Mouse (Mus musculus) lung, embryonic 16.5 days (tissue): ENCODE results near the gene Chil4. TPM values are rescaled to one million over a fixed set of nuclear protein-coding genes. Genes with fewer than 3 reads are reported as not detected.
"Not testable (repeated sequence)": the region's sequence is repeated elsewhere in the genome, so short reads cannot be mapped to it uniquely, and the experiment has no call there.

Experiments
- ATAC-seq: fragments of 200-750 bp; cut with Nextera tagmentation; 2 replicates; pipeline ENCODE4 v1.8.0; 2017; ENCODE audit warnings: low read depth, mild to moderate bottlenecking, moderate library complexity
- H3K27ac ChIP-seq: fragments of 300-500 bp; sonication (generic); 2 replicates; pipeline ENCODE4 v1.5.1; 2014; ENCODE audit warnings: mild to moderate bottlenecking, control low read depth, low read length
- H3K27me3 ChIP-seq: fragments of 300-500 bp; sonication (generic); 2 replicates; pipeline ENCODE4 v1.6.1; 2014; ENCODE audit warnings: low read depth, low read length, mixed read lengths; ENCODE audit not compliant: control insufficient read depth, insufficient read depth
- H3K36me3 ChIP-seq: fragments of 300-500 bp; sonication (generic); 2 replicates; pipeline ENCODE4 v1.6.1; 2014; ENCODE audit warnings: low read length; ENCODE audit not compliant: control insufficient read depth, insufficient read depth
- H3K4me1 ChIP-seq: fragments of 300-500 bp; sonication (generic); replicated peaks from 2 replicates; pipeline ENCODE4 v1.6.1; 2014; ENCODE audit warnings: low read length, mixed read lengths; ENCODE audit not compliant: control insufficient read depth, insufficient read depth
- H3K4me2 ChIP-seq: fragments of 300-500 bp; sonication (generic); 2 replicates; pipeline ENCODE4 v1.6.1; 2014; ENCODE audit warnings: low read depth, low read length, control low read depth
- H3K4me3 ChIP-seq: fragments of 300-500 bp; sonication (generic); 2 replicates; pipeline ENCODE4 v1.5.1; 2014; ENCODE audit warnings: mild to moderate bottlenecking, low read length, control low read depth
- H3K9ac ChIP-seq: fragments of 300-500 bp; sonication (generic); 2 replicates; pipeline ENCODE4 v1.6.1; 2014; ENCODE audit warnings: low read length, control low read depth
- H3K9me3 ChIP-seq: fragments of 300-500 bp; sonication (generic); 2 replicates; pipeline ENCODE4 v1.6.1; 2016; ENCODE audit warnings: low read length; ENCODE audit not compliant: control insufficient read depth
- WGBS: fragments of 180-500 bp; shearing (Covaris S2); extraction: QIAGEN DNeasy Blood & Tissue Kit; methylation state at CpG from one replicate; pipeline ENCODE4 v1.1.7; 2014; 5-methylcytosine and 5-hydroxymethylcytosine counted together
- polyA plus RNA-seq: library from polyadenylated mRNA; unstranded; fragments of >200 nt; fragmentation: Nextera tagmentation; extraction: Ambion mirVana; gene quantifications from 2 replicates; pipeline ENCODE4 v1.2.1, GENCODE M21; 2015

Gene Chil4
- polyA plus RNA-seq, 1 experiment from 2014 or later = not detected

DNA sequence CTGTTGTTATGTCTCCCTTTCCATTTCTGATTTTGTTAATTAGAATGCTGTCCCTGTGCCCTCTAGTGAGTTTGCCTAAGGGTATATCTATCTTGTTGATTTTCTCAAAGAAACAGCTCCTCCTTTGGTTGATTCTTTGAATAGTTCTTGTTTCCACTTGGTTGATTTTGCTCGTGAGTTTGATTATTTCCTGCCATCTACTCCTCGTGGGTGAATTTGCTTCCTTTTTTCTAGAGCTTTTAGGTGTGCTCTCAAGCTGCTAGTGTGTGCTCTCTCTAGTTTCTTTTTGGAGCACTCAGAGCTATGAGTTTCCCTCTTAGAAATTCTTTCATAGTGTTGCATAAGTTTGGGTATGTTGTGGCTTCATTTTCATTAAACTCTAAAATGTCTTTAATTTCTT lies 44.3 kb downstream of the Chil4 start:
- not testable (repeated sequence) for H3K36me3 ChIP-seq, H3K27me3 ChIP-seq, ATAC-seq, H3K4me2 ChIP-seq, H3K4me3 ChIP-seq, H3K9ac ChIP-seq, H3K27ac ChIP-seq, H3K4me1 ChIP-seq
- H3K9me3 ChIP-seq = peaks cover 11% of the 10 kb centered on the region
- 47% methylated on average over 2 of the region's 2 CpGs for WGBS

DNA sequence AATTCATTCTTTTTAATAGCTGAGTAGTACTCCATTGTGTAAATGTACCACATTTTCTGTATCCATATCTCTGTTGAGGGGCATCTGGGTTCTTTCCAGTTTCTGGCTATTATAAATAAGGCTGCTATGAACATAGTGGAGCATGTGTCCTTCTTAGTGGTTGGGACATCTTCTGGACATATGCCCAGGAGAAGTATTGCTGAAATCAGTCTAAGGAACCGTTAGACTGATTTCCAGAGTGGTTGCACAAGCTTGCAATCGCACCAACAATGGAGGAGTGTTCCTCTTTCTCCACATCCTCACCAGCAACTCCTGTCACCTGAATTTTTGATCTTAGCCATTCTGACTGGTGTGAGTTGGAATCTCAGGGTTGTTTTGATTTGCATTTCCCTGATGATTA lies 46.8 kb downstream of the Chil4 start:
- not testable (repeated sequence) for H3K4me1 ChIP-seq, H3K9me3 ChIP-seq, H3K9ac ChIP-seq, H3K27ac ChIP-seq, H3K4me3 ChIP-seq, H3K4me2 ChIP-seq, H3K36me3 ChIP-seq, H3K27me3 ChIP-seq, ATAC-seq
- 61% methylated on average over 2 of the region's 2 CpGs for WGBS

DNA sequence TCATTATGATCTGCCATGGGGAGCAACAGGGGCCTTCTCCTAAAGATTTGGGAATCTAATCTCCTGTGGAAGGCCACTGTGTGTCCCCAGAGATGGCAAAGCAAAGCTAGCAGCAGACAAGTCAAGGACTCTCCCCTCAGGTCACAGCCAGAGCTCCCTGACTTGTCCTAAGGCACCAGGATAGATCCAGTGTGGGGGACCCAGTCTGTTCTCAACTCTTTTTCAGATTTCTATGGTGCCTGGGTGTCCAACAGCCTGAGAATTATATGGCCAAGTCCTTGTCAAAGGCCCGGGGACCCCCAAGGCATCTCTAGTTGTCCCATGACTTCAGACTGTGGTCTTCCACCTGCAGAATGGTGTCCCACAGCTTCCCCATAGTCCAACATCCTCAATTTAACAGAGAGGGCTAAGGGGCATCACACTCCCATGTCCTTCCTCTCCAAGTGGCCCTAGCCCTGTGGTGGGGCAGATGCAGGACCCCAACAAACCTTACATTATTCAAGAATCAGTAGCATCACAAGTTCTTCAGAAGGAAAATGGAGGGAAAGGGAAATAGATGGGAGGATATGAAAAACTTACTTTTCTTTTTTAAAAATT lies 48.1 kb downstream of the Chil4 start:
- Histone ChIP-seq H3K4me2 (no peak overlapping the region), H3K27me3 (no peaks in the 10 kb centered on the region), H3K27ac (no peak overlapping the region), H3K9ac (no peak overlapping the region), H3K4me1 (no peaks in the 10 kb centered on the region), H3K36me3 (no peaks in the 10 kb centered on the region), H3K9me3 (peaks cover 5% of the 10 kb centered on the region; the same call in 1 of the 2 replicates), H3K4me3 (no peak overlapping the region)
- 63% methylated on average over 1 of the region's 1 CpGs for WGBS
- ATAC-seq = no peak

DNA sequence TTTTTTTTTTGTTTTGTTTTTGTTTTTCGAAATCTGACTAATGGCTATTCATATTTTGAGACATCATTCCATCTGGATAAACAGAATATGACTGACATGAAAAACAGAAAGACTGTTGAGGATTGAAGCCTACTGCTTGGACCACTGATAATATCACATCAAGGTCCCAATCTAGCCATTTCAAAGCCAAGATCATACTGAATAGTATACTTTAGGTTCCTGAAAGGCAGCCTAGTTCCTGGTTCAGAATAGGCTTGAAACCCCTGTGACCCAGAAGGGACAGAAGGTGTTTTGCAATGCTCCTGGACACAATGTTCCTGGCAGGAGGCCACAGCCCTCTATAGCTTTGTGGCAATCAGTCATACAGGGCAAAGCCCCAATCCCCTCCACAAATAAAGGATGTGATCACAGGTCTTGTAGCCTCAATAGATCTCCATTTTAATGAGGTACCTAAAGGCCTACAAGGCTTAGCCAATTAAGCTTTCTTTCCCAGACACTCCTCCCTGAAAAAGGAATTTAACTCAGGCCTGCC lies 48.7 kb downstream of the Chil4 start:
- no peaks in the 10 kb centered on the region for H3K36me3 ChIP-seq
- H3K4me3 ChIP-seq = no peak overlapping the region
- H3K4me2 ChIP-seq = no peak overlapping the region
- no peak overlapping the region for H3K27ac ChIP-seq
- peaks cover 5% of the 10 kb centered on the region; the same call in 1 of the 2 replicates for H3K9me3 ChIP-seq
- no peak overlapping the region for H3K9ac ChIP-seq
- 40% methylated on average over 1 of the region's 1 CpGs for WGBS
- H3K4me1 ChIP-seq = no peaks in the 10 kb centered on the region
- H3K27me3 ChIP-seq = no peaks in the 10 kb centered on the region
- no peak for ATAC-seq

DNA sequence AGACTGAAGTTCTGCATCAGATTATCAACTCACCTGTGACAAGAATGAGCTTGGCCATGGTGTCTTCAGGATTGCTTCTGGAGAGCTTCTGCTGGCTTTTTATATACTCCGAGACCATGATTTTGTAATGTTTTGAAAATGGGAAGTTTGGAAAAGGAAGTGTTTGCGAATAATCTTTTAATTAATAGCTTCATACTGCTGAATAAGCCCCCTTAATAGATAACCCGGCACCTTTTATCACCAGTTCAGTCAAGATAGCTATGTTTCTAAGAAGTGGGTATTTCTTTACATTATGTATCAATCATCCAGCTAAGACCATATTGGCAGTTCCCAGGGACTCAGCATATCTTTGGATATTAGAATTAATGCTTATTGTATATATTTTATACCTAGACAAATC lies 51.8 kb downstream of the Chil4 start, which contains the start of gene Chil3:
TSS of gene Chil3 (minus strand) at position 101 of the 400 bp plus-strand sequence.
- ATAC-seq = no peak
- 70% methylated on average over 3 of the region's 3 CpGs for WGBS
- H3K27me3 ChIP-seq = no peaks in the 10 kb centered on the region
- no peak within 1 kb of the TSS for H3K4me3 ChIP-seq
- H3K27ac ChIP-seq = no peak within 1 kb of the TSS
- peaks cover 5% of the 10 kb centered on the region; the same call in 1 of the 2 replicates for H3K9me3 ChIP-seq
- H3K4me2 ChIP-seq = no peak within 1 kb of the TSS
- H3K4me1 ChIP-seq = no peaks in the 10 kb centered on the region
- no peaks in the 10 kb centered on the region for H3K36me3 ChIP-seq
- no peak within 1 kb of the TSS for H3K9ac ChIP-seq

DNA sequence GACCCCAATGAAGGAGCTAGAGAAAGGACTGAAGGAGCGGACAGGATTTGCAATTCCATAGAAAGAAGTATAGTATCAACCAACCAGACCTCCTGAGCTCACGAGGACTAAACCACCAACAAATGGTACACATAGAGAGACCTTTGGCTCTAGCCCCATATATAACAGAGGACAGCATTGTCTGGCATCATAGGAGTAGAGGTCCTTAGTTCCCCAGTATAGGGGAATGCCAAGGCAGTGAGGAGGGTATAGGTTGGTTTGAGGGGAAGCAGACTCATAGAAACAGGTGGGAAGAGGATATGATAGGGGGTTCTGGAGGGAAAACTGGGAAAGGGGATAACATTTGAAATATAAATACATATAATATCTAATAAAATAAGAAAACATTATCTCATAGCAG lies 64.9 kb downstream of the Chil4 start:
- Histone ChIP-seq H3K36me3 (no peaks in the 10 kb centered on the region), H3K9me3 (no peaks in the 10 kb centered on the region), H3K27me3 (no peaks in the 10 kb centered on the region), H3K4me3 (no peak overlapping the region), H3K4me2 (no peak overlapping the region), H3K9ac (no peak overlapping the region), H3K27ac (no peak overlapping the region), H3K4me1 (no peaks in the 10 kb centered on the region)
- WGBS = 76% methylated on average over 2 of the region's 2 CpGs
- ATAC-seq = no peak

Other genes with a start within 250 kb of the Chil4 start
- gene Ovgp1, start 245.8 kb downstream of the Chil4 start, polyA plus RNA-seq = 0.97 and 2.1 TPM in 2 replicates
- gene Pifo, start 204.9 kb downstream of the Chil4 start, polyA plus RNA-seq = 11.3 and 16.2 TPM in 2 replicates
- not detected in 2 replicates for gene Chil5, start 186.7 kb downstream of the Chil4 start, polyA plus RNA-seq
- 0.35 and 1.1 TPM in 2 replicates for gene Chia1, start 106.3 kb downstream of the Chil4 start, polyA plus RNA-seq
- 0.10 and 0.31 TPM in 2 replicates for gene Chil3, start 51.9 kb downstream of the Chil4 start, polyA plus RNA-seq
- gene Chil6, start 186.7 kb upstream of the Chil4 start, polyA plus RNA-seq = not detected in 2 replicates